Mouse (Mus musculus): ENCODE measurements at regions not wholly inside any gene's neighbourhood (a gene's known extent, or its start where the extent isn't known, plus 50 kb on each side); places are given as distances from the start of the nearest gene placed in this dataset.

- no peak for DNase-seq
Observed at GRCm38 (mm10) chr4:56686141-56686540, 53.7 kb upstream of the Gm26657 start.

- DNase-seq, result no peak
Observed at GRCm38 (mm10) chr4:56685696-56686095, 54.2 kb upstream of the Gm26657 start.

- peak; percentile 94 for DNase-seq
Observed at GRCm38 (mm10) chr4:56685123-56685522, 54.7 kb upstream of the Gm26657 start.

- no peak for DNase-seq
Observed at GRCm38 (mm10) chr4:56684031-56684430, 55.8 kb upstream of the Gm26657 start.

GRCm38 (mm10) chr4:56681121-56681520 is 58.7 kb upstream of the Gm26657 start:
- DNase-seq, result no peak

GRCm38 (mm10) chr4:56673868-56674267 is 66.0 kb upstream of the Gm26657 start:
- DNase-seq, result no peak

- DNase-seq, result peak; percentile 16
Observed at GRCm38 (mm10) chr4:56664921-56665320, 74.9 kb upstream of the Gm26657 start.

- DNase-seq, result no peak
Observed at GRCm38 (mm10) chr4:56661816-56662215, 78.1 kb upstream of the Gm26657 start.

GRCm38 (mm10) chr4:56657046-56657445 is 82.8 kb upstream of the Gm26657 start:
- no peak for DNase-seq

GRCm38 (mm10) chr4:56654327-56654726 is 85.5 kb upstream of the Gm26657 start:
- no peak for DNase-seq

GRCm38 (mm10) chr4:56652819-56653218 is 87.1 kb upstream of the Gm26657 start:
- DNase-seq, result no peak

- no peak for DNase-seq
Observed at GRCm38 (mm10) chr4:56649731-56650130, 90.1 kb upstream of the Gm26657 start.

- peak; percentile 13 for DNase-seq
Observed at GRCm38 (mm10) chr4:56643999-56644962, 95.6 kb upstream of the Gm26657 start.

- DNase-seq, result no peak
Observed at GRCm38 (mm10) chr4:56643491-56643890, 96.4 kb upstream of the Gm26657 start.

GRCm38 (mm10) chr4:56639709-56640108 is 100.2 kb upstream of the Gm26657 start:
- no peak for DNase-seq

GRCm38 (mm10) chr4:56638704-56639478 is 101.0 kb upstream of the Gm26657 start:
- DNase-seq, result no peak

- no peak for DNase-seq
Observed at GRCm38 (mm10) chr4:56636265-56636664, 103.6 kb upstream of the Gm26657 start.

GRCm38 (mm10) chr4:56633528-56633927 is 106.3 kb upstream of the Gm26657 start:
- no peak for DNase-seq

- no peak for DNase-seq
Observed at GRCm38 (mm10) chr4:56630251-56630650, 109.6 kb upstream of the Gm26657 start.

- DNase-seq, result no peak
Observed at GRCm38 (mm10) chr4:56627206-56627605, 112.7 kb upstream of the Gm26657 start.

GRCm38 (mm10) chr4:56621782-56622181 is 118.1 kb upstream of the Gm26657 start:
- no peak for DNase-seq

- DNase-seq, result no peak
Observed at GRCm38 (mm10) chr4:56621356-56621755, 118.5 kb upstream of the Gm26657 start.

GRCm38 (mm10) chr4:56620628-56621027 is 119.2 kb upstream of the Gm26657 start:
- no peak for DNase-seq

GRCm38 (mm10) chr4:56619803-56620202 is 120.1 kb upstream of the Gm26657 start:
- DNase-seq, result no peak
